Mouse (Mus musculus): Measurements from ENCODE around the gene Dot1l.

GRCm38 (mm10) chr10:80717281-80717680 is 37.7 kb upstream of the Dot1l start:
- TF ChIP-seq CTCF (IDR thresholded peaks at IDR 0.05; ENCODE audit: low read depth): no peak
- no peak for TF ChIP-seq EP300 (IDR thresholded peaks at IDR 0.05; ENCODE audit: low read depth)

Measured in liver, postnatal 0 days (tissue).